Comparison of ENCODE assay signal across 27 mouse cellular contexts in the genomic region with DNA sequence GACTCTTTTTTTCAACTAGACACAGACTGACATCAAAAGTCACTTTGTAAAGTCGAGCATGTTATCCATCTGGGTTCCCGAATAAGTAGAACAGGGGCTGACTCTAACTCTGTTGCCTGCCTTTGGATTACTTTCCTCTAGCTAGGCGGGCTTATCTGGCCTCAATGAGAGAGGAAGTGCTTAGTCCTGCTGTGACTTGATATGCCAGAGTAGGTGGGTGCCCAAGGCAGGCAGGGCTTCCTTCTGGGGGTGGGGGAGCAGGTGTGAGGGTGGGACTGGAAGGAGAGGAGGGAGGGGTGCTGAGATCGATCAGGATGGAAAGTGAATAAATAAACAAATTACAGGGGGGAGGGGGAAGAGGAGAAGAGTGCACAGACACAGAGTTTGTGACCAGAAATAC. TPM values are rescaled to one million over a fixed set of nuclear protein-coding genes. Genes with fewer than 3 reads are reported as not detected.
DNase-seq lines count a peak whose midpoint lies in the region; ATAC-seq and TF ChIP-seq lines count a peak whose summit lies in the region.
"Had no signal": no experiment of that assay in that cellular context is flagged by ENCODE, and none has a peak within 500 bp of the region (broad histone marks: within the 10 kb centered on the region; RNA-seq: fewer than 3 reads in every experiment).

No protein-coding gene starts in this region.

- no peak for TF ChIP-seq POLR2A in kidney, adult 2 months (IDR thresholded peaks at IDR 0.05; ENCODE audit: low read depth, low read length)

- no peak for DNase-seq in kidney, adult 2 months
- DNase-seq in kidney, adult 8-10 months: no peak
- no peak for DNase-seq in heart, adult 18-20 months
- DNase-seq: adrenal gland, adult 8-10 months; adrenal gland, postnatal 25 days; B cell, adult 2 months; cerebellum, adult 11-12 months; cerebellum, adult 8-10 months; cerebellum, postnatal 10 days; cerebellum, postnatal 36 days; gastrocnemius, postnatal 10 days; gastrocnemius, postnatal 36 days; heart, postnatal 10 days; heart, postnatal 36 days had no signal

- H3K27ac ChIP-seq in kidney, adult 2 months (ENCODE audit: insufficient read depth, low read depth, low read length): peak overlapping the region; percentile 66; the same call in 1 of the 2 replicates
- H3K27ac ChIP-seq: forebrain, embryonic 10.5 days; forebrain, embryonic 13.5 days; heart, embryonic 15.5 days; hindbrain, embryonic 14.5 days had no signal

- H3K27me3 ChIP-seq in kidney, adult 2 months (replicated peaks; ENCODE audit: control insufficient read depth, insufficient read depth, low read length): no peaks in the 10 kb centered on the region
- H3K27me3 ChIP-seq in megakaryocyte, embryonic 14.5 days (replicated peaks): no peaks in the 10 kb centered on the region
- H3K27me3 ChIP-seq: CH12.LX; forebrain, embryonic 13.5 days; heart, embryonic 12.5 days; heart, embryonic 15.5 days had no signal

- H3K4me1 ChIP-seq in kidney, adult 2 months (ENCODE audit: control insufficient read depth, insufficient read depth, low read length): peaks cover 23% of the 10 kb centered on the region
- peaks cover 47% of the 10 kb centered on the region for H3K4me1 ChIP-seq in megakaryocyte, embryonic 14.5 days
- H3K4me1 ChIP-seq: forebrain, embryonic 10.5 days; forebrain, embryonic 13.5 days had no signal

- ATAC-seq in megakaryocyte, adult 5-6 weeks (ENCODE audit: poor library complexity, severe bottlenecking): no peak
- peak; percentile 26; the same call in 1 of the 2 replicates for ATAC-seq in megakaryocyte progenitor cell, adult 5-6 weeks (replicated peaks; ENCODE audit: poor library complexity)
- ATAC-seq: activated CD4-positive, CD25-positive, alpha-beta regulatory T cell, adult 4 months; forebrain, embryonic 13.5 days; forebrain, embryonic 16.5 days had no signal

- 43% methylated on average over 4 of the region's 4 CpGs for WGBS in kidney, adult 2 months

- no peak for TF ChIP-seq CTCF in kidney, adult 2 months (conservative IDR thresholded peaks at IDR 0.05; ENCODE audit: insufficient read depth, insufficient read length, low read depth, low read length)

- peaks cover 1% of the 10 kb centered on the region; the same call in 1 of the 2 replicates for H3K36me3 ChIP-seq in kidney, adult 2 months (ENCODE audit: control insufficient read depth, insufficient read depth, low read length)
- H3K36me3 ChIP-seq in megakaryocyte, embryonic 14.5 days (replicated peaks; ENCODE audit: low read length): peaks cover 13% of the 10 kb centered on the region
- H3K36me3 ChIP-seq: forebrain, embryonic 10.5 days; G1E; heart, embryonic 15.5 days had no signal

- H3K9me3 ChIP-seq in megakaryocyte, embryonic 14.5 days: peaks cover 9% of the 10 kb centered on the region; the same call in 1 of the 2 replicates
- H3K9me3 ChIP-seq: forebrain, embryonic 10.5 days; heart, embryonic 12.5 days; heart, embryonic 15.5 days had no signal

- H3K4me3 ChIP-seq in kidney, adult 2 months (ENCODE audit: insufficient read depth, low read depth, low read length): no peak overlapping the region
- H3K4me3 ChIP-seq in megakaryocyte, embryonic 14.5 days (replicated peaks): peak overlapping the region; percentile 38
- H3K4me3 ChIP-seq: forebrain, embryonic 10.5 days; forebrain, embryonic 13.5 days; heart, embryonic 12.5 days; heart, embryonic 15.5 days had no signal

RNA-seq across cellular contexts. Expression of a gene that starts 11.7 kb away (rescaled TPM):
- polyA plus RNA-seq in kidney, adult 2 months (2012; rRNA removed): 54.0 and 60.1 TPM in 2 replicates
- 2.4 and 7.0 TPM in 2 replicates for polyA plus RNA-seq in megakaryocyte, embryonic 14.5 days (2012; ENCODE audit: insufficient read depth, low replicate concordance)
- total RNA-seq in megakaryocyte, adult 5-6 weeks (2015): 0.16 TPM in 1 of 2 replicates, not detected in the other
- total RNA-seq in megakaryocyte, adult 5-6 weeks (2017): not detected in 2 replicates
- not detected in 2 replicates for total RNA-seq in megakaryocyte progenitor cell, adult 5-6 weeks (2015)
- total RNA-seq in megakaryocyte progenitor cell, adult 5-6 weeks (2017): not detected in 2 replicates
- 1 to 10 TPM; 3.7 to 3.8 TPM for total RNA-seq in heart, adult 18-20 months (2021)
- total RNA-seq: G1E; granulocyte monocyte progenitor cell, adult 5-6 weeks had no signal
- polyA plus RNA-seq: G1E had no signal

Comparison
In these comparisons a context has a peak if more than half of its experiments do, and no peak if none do; other contexts are left out.
1. RNA of a gene that starts 11.7 kb away (total RNA-seq): 3.7 to 3.8 TPM in heart, adult 18-20 months; 0.16 TPM in megakaryocyte, adult 5-6 weeks and not detected in megakaryocyte progenitor cell, adult 5-6 weeks; every median in the first group is over 4 times any median in the second.